Mouse (Mus musculus) layer of hippocampus, adult 9-10 months (tissue): ENCODE measurements around the gene Cc2d1a.

Source experiments
- DNase-seq: peaks from one replicate; pipeline ENCODE4 v3.0.0; 2022; ENCODE audit warnings: low spot score

The Cc2d1a gene

DNA sequence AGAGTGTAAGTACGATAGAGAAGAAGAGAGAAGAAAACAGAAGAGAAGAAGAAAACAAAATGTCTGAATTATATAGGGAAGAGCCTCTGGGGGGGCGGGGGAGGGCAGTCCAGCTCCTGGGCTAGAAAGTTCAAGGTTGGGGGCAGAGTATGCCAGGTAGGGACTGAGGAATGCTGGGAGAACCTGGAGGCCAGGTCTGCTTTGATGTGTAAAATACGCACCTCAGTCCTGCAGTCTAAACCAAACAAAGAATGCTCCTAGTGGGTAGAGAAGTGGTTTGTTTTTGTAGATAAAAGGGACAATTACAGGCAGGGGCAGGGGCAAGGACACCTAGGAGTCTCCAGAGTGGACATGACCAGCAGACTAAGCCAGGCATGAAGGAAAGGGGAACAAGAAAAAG, 29.7 kb upstream of the Cc2d1a start:
- no peak for DNase-seq

DNA sequence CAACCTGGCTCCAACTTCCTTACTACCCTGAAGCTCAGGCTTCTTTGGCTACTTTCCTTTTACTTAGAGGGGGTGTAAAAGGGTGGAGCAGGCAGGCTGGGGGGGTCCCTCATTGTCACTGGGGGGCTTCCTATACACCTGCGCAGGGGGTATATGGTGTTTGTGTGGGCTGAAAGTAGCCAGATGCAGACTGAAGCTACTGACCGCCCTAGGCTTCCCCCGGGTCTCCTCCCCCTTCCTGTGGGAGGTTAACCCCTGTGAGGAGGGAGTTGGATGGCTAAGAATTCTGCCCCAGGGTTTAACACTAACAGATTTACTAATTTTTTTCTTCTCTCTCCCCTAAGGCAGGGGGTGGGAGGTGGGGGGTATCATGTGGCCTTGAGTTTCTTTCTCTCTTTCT, 28.8 kb upstream of the Cc2d1a start:
- DNase-seq, result no peak

DNA sequence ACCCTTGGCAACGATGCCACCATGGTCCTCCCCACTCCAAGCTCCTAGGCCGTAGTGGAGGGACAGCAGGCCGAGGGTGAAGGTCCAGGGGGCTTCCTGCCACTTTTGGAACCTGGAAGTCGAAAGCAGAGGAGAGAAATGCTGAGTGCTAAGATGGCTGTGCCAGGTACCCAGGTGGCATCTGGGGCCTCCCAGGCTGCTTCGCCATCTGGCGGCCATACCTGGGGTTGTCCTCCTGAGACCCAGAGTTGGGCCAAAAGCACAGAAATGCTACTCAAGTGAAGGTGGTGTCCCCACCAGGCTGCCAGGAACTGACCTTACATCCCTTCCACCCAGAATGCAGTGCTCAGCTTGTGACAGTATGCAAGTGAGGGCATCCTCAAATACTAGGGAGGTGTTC, 26.1 kb upstream of the Cc2d1a start:
- DNase-seq, result no peak

DNA sequence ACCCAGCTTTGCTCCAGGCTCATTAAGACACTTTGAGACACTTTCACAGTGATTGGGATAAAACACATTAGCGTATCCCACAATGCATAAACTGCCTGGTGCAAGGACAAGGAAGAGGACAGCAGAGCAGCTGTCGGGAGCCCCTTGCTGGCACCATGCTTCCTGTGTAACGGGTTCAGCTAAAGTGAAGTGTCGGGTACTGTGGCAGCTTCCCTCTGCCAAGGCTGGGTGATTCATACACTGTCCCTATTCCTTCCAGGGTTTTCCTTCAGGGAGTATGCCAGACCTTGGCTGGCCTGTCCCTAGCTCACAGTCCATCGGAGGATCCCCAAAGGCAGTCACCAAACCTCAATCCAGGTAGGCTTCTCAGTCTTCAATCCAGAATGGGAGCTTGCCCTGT, 22.4 kb upstream of the Cc2d1a start:
- no peak for DNase-seq

DNA sequence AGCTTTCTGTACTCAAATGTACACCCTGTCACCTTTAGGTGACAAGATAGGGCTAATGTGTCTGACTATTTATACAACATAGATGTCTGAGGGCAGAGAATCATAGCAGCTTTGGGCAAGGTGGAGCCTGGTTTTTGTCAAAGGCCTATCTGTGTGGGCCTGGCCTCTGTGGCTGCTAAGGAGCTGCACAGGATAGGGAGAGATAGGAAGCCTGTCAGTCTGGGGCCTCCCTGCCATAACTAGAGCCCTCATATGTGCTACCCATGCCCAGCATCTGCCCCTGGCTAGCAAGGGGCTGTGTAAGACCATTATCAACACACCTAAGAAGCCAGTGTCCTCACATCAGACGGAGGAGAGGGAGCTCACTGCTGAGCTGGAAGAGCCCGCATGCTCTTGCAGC, 20.0 kb upstream of the Cc2d1a start:
- no peak for DNase-seq

DNA sequence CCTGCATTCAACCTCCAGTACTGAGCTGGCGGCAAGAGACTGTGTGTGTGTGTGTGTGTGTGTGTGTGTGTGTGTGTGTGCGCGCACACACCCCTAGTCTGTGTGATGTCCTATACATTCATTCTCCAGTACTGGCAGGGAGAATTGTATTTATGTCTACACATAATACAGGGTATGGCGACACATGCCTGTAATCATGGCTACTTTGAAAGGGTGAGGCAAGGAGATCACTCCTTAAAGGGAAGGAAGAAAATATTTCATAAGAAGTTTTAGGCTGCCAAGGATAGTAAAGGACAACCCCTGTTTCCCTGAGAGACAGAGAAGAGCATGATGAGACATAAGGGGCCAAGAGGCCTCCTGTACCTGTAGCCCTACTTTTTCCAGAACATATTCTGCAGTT, 9.9 kb upstream of the Cc2d1a start:
- DNase-seq, result no peak

DNA sequence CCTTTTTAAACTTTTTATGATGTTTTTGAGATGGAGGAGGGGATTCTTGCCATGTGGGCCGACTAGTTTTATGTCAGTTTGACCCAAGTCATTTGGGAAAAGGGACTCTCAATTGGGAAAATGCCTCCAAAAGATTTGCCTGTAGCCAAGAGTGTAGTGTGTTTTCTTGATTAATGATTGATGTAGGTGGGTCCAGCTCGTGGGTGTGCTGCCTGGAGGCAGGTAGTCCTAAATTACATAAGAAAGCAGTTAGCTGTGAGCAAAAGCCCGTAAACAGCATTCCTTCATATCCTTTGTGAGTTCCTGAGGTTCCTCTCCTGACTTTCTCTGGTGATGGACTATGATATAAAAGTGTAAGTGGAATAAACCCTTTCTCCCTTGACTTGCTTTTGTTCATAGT, 1.4 kb upstream of the Cc2d1a start:
- no peak for DNase-seq

DNA sequence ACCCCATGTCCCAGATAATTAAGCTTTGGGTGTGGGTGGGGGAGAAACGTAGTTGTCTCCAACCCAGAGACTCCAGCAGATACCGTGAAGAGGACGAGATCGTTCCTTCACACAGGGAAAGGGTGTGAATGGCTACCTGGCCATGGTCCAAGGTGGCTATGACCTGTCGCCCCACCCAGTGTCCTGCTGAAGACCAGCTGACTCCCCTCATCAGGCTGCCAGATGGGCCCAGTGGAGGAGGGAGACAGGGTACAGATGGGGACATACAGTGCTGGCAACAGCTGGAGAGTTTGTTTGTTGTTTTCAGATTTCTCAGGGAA, 755 bp upstream of the Cc2d1a start:
- DNase-seq, result no peak

DNA sequence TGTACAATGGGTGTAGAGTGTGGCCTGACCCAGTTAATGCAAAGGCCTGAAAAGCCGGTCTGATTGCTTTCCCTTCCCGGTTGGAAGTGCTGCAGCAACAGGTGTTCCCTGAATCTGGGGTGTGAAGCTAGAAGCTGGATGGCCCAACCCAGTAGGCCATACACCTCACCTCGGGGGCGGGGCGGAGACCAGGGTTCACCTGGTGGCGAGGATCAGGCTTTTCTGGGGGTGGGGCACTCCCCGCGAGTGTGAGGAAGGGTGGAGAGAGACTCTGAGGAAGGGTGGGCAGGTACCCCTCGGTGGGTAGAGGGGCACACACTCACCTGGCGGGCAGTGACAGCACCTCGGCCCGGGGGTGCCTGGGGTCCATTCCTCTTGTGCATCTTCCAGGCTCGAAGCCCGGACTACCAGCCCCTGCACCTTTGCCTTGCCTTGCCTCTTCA, 391 bp downstream of the Cc2d1a start:
- no peak for DNase-seq

DNA sequence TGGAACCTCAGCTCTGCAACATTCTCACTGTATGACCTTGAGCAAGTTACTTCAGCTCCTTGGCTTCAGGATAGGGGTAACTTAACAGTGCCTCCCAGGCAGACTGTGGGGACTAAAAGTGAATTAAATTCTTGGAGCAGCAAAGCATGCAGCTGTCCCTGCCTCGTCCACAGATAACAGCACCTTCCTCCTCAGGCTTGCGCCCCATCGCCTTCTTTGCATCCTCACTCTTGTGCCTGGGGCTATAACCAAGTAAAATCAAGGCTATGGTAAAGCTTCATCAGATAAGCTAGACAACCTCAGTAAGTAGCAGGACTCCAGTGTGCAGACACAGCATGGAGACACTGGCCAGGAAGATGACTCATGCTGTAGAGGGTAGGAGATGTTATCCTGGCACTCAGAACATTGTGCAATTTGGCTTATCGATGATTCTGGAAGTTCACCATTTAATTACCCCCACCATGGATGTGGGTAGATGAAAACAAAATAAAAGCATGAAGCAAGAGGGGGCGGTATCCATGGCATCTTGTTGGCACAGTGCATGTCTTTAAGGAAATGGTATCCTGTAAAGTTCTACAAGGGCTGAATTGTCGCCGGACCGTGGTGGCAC, 3.0 kb downstream of the Cc2d1a start:
- DNase-seq, result no peak

DNA sequence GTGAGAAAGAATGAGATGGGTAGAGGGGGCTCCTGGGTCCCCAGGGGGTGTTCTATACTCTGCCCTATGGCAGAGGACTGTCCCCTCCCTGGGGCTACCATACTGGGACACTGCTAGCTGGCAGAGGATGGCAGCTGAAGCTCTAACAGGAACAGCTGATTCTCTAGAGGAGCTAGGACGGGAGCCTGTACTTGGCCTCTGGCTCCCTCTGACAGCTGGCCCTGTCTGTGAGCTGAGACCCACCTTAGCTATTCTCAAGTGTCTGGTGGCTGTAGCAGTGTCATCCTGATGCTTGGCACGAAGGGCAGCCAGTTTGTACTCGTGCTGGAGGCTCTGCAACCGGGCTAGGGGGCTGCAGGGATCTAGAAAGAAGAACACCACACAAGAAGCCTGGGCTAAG, 6.9 kb downstream of the Cc2d1a start:
- no peak for DNase-seq

DNA sequence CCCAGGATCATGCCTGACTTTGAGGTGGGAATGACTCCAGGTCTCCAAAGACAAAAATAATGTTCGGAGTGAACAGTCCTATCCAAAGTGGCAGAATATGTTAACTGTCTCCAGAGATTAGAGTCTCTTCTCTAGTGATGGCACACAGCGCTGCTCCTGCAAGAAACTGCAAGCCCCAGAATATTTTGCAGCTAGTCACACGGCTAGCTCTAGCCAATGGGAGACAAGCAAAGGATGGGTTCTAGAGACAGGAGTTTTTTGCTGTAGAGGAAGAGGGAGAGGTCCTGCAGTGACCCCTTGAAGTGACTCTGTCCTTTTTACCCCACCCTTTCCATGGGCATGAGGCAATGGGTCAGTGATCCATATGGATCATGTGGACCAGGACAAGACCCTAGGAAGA, 9.9 kb downstream of the Cc2d1a start:
- no peak for DNase-seq

DNA sequence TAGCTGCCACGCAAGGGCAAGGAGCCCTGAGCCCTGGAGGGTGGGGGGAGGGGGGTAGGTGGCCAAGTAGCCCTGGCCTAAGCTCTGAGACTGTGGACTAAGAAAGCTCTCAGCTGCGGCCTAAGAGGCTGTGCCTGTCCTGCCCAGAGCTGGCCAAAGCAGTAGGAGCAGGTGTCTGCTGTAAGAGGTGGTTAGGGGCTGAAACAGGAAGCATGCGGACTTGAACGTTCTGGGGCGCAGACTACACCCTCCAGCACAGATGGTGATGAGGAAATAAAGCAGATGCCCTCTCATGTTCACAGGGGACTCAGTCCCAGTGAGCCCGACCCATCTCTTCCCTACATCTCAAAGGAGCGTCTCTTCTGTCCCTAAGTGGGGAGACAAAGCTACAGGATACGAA, 15.5 kb downstream of the Cc2d1a start:
- DNase-seq, result no peak

DNA sequence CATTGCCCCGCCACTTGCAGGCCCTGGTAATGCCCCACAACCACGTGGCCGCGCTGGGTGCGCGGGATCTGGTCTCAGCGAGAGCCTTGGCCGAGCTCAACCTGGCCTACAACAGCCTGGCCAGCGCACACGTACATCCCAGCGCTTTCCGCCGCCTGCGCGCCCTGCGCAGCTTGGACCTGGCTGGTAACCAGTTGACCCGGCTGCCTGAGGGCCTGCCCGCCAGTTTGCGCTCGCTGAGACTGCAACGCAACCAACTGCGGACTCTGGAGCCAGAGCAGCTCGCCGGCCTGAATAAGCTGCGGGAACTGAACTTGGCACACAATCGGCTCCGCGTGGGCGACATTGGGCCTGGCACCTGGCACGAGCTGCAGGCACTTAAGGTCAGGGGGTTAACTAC, 16.9 kb downstream of the Cc2d1a start:
- no peak for DNase-seq

DNA sequence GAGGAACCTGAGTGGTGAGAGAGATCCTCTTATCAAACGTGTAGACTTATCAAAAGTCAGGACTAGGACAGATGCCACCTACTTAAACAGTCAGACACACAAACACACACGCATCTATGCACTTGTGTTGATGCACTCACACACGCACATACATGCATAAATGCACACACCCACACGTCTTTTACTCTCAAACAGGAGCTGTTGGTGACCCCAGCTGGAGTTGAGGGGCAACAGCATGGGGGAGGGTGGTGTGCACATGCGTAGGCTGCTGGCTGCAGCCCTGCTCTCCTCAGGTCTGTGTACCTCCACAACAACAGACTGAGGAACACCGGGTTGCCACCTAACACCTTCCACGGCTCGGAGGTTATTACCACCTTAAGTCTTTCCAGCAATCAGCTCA, 19.5 kb downstream of the Cc2d1a start:
- no peak for DNase-seq

DNA sequence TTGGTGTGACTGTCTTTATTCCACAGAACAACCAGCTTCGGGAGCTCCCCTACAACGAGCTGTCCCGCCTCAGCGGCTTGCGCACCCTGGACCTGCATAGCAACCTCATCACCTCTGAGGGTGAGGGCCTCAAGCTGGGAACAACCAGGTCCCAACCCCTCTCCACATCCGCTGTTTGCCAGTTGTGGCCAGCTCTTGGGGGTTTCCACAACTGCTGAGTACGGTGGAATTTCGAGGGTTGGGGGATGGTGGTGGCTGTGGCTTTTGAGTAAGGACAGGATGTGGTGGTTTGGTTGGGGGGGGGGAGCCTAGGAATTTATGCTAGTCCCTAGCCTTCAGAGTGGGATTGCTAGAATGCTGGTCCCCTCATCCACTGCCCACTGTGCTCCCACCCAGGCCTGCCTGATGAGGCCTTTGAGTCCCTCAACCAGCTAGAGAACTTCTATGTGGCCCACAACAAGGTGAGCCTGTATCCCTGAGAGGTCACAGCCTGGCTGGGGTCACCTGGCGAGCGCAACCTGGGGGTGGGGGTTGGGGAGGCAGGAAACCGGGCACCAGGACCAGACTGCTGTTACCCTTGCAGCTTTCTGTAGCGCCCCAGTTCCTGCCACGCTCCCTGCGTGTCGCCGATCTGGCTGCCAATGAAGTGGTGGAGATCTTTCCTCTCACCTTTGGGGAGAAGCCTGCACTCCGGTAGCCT, 20.4 kb downstream of the Cc2d1a start:
- DNase-seq, result no peak

DNA sequence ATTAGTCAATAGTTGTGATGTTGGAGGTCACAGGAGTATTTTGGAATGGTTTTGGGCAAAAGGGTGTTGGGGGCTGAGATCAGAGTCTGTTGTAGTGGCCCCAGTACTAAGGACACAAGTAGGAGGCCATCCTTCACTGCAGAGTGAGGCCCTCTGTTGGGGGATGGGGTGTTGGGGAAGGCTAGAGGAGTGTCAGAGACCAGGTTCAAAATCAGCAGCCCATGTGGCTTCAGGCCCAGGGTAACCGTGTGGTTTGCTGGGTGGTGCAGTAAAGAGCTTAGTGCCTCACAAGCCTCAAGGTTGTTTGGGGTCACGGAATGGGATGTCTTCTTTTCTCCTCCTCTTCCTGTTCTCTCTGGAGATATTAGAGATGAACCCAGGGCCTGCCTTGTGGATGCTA, 21.0 kb downstream of the Cc2d1a start:
- no peak for DNase-seq

DNA sequence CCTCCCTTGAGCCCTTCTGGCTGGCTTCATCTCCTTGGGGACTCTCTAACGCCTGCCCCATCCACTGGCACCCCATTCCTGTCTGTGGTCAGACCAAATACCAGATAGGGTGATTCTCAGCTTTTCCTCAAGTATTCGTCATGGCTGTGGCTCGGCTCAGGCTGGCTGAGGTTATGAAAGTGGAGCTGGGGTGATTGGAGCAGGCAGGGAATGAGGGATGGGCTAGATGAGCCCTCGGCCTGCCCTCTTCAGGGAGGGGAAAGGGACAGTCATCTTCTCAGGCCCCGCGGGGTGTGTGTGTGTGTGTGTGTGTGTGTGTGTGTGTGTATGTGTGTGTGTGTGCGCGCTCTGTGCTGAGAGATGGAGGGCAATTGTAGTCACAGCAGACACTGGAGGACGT, 22.1 kb downstream of the Cc2d1a start, which contains the start of gene Podnl1:
TSS of gene Podnl1 (plus strand) at position 334 of the 400 bp plus-strand sequence.
- no peak for DNase-seq

DNA sequence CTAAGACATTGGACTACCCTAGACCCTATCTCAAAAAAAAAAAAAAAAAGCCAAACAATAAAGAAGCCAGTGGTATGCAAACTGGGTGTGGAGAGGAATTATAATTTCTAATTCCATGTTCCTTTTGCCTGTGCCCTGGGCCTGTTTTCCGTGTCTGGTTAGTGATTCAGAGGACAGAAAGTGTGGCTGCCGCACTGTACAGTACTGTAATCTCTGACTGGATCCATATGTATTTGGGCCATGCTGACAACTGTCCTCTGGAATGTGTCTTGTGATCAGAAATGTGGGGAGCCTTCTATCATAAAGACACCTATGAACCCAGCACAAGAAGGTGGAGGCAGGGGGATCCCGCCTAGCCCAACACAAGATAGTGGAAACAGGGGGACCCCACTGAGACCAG, 25.6 kb downstream of the Cc2d1a start:
- no peak for DNase-seq

DNA sequence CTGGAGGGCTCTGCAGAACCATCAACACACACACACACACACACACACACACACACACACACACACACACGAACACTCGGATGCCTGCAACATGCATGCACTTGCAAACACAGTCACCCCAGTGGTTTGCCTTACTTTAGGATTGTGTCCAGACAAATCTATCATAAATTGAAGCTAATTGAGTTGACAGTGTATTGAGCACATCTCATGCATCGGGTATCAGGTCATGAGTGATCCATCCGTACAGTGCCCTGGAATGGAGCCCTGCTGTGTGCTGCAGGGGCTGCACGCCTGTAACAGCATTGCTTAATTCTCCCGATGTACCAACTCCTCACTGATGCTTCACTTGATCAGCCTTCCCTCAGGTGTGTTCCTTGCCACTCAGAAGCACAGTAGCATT, 32.1 kb downstream of the Cc2d1a start:
- DNase-seq, result no peak

DNA sequence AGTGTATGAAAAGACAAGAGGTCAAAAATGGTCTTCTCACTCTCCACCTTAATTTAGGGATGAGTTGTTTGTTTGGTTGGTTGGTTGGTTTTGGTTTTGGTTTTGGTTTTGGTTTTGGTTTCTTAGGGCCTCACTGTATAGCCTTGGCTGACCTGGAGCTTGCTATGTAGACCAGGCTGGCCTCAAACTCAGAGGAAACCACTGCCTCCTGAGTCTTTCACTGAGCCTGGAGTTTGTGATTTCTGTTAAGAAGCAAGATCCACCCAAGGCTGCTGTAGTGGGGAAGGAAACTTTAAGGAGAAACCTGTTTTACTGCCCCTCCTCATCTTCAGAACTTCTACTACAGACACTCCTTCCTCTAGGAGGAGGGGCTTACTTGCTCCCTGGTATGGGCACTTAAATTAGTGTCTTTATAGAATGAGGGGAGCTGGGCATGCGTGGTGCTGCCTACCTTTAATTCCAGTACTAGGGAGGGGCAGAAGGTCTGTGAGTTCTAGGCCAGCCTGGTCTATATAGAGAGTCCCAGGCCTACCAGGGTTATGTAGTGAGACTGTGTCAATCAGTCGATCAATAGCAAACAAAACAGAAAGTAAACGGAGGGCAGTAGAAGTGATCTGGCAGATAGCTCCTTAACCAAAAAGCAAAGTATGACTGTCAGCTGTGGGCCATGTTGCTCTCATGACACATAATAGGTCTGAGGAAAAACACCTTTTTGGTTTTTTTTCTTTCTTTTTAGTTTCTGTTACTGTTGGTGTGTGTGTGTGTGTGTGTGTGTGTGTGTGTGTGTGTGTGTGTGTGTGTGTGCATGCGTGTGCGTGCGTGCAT, 41.3 kb downstream of the Cc2d1a start:
- no peak for DNase-seq

DNA sequence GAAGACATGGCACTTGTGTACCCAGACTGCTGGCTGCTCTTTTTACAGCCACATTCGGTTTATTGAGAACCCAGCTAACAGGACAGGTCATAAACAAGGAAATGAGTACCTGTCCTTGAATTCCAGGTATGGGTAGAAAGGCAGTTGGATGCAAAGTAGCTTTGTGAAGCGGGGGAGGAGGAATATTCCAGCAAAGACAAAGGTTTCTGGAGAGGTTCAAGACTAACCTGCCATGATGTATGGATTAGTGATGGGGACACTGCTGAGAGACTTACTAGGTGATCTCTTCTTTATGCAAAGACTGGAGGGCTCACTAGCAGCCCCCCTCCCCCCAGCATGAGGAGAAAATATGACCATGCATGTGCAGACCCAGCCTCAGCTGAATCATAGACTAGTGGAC, 42.1 kb downstream of the Cc2d1a start:
- DNase-seq, result no peak
